Mouse (Mus musculus) lung, postnatal 25 days (tissue): ENCODE results near the gene Entpd7.

Source experiments
- DNase-seq: peaks from one replicate; pipeline ENCODE4 v3.0.0; 2022; ENCODE audit warnings: low spot score

Gene Entpd7

GRCm38 (mm10) chr19:43724821-43725220, 35.3 kb downstream of the Entpd7 start:
- no peak for DNase-seq

- no peak for DNase-seq
These were observed 37.2 kb downstream of the Entpd7 start for GRCm38 (mm10) chr19:43726510-43727146.

GRCm38 (mm10) chr19:43729296-43730036, 40.0 kb downstream of the Entpd7 start:
- no peak for DNase-seq

GRCm38 (mm10) chr19:43730037-43730428, 40.6 kb downstream of the Entpd7 start:
- DNase-seq, result no peak

GRCm38 (mm10) chr19:43731157-43731556, 41.7 kb downstream of the Entpd7 start:
- DNase-seq, result no peak

GRCm38 (mm10) chr19:43738409-43738808, 48.9 kb downstream of the Entpd7 start:
- DNase-seq, result no peak

GRCm38 (mm10) chr19:43743401-43743800, 53.9 kb downstream of the Entpd7 start:
- DNase-seq, result no peak

- DNase-seq, result no peak
These were observed 56.3 kb downstream of the Entpd7 start for GRCm38 (mm10) chr19:43745740-43746139.

GRCm38 (mm10) chr19:43747877-43748276, 58.4 kb downstream of the Entpd7 start:
- no peak for DNase-seq

- no peak for DNase-seq
These were observed 60.5 kb downstream of the Entpd7 start for GRCm38 (mm10) chr19:43750008-43750407.

GRCm38 (mm10) chr19:43752489-43753225, 63.2 kb downstream of the Entpd7 start, which contains the start of the genes Cutc and Cox15:
Gene Cutc (plus strand): TSS chr19:43752996.
Gene Cox15 (minus strand): TSS chr19:43753000.
- DNase-seq, result peak; percentile 97

GRCm38 (mm10) chr19:43753226-43753835, 63.9 kb downstream of the Entpd7 start:
- peak; percentile 90 for DNase-seq

GRCm38 (mm10) chr19:43754237-43754636, 64.8 kb downstream of the Entpd7 start:
- DNase-seq, result no peak

GRCm38 (mm10) chr19:43754872-43755271, 65.4 kb downstream of the Entpd7 start:
- DNase-seq, result no peak

- DNase-seq, result peak; percentile 74
These were observed 71.0 kb downstream of the Entpd7 start for GRCm38 (mm10) chr19:43760504-43760903.

- DNase-seq, result no peak
These were observed 72.2 kb downstream of the Entpd7 start for GRCm38 (mm10) chr19:43761543-43762256.

- no peak for DNase-seq
These were observed 72.9 kb downstream of the Entpd7 start for GRCm38 (mm10) chr19:43762410-43762809.

GRCm38 (mm10) chr19:43766451-43766850, 77.0 kb downstream of the Entpd7 start:
- no peak for DNase-seq

- no peak for DNase-seq
These were observed 78.3 kb downstream of the Entpd7 start for GRCm38 (mm10) chr19:43767549-43768322.

- DNase-seq, result no peak
These were observed 80.0 kb downstream of the Entpd7 start for GRCm38 (mm10) chr19:43769366-43769960.
